Mouse (Mus musculus) limb, embryonic 14.5 days (tissue): Measurements from ENCODE around the gene Aire. TPM values are rescaled to one million over a fixed set of nuclear protein-coding genes. Genes with fewer than 3 reads are reported as not detected.

Experiments used
- ATAC-seq: fragments of 200-750 bp; cut with Nextera tagmentation; 2 replicates; pipeline ENCODE4 v1.8.0; 2017; ENCODE audit warnings: low read depth, moderate number of reproducible peaks, moderate TSS enrichment; ENCODE audit not compliant: low FRiP score
- DNase-seq: peaks from one replicate; pipeline ENCODE4 v3.0.0-alpha.2; 2015; ENCODE audit warnings: low spot score
- H3K27ac ChIP-seq: fragments of 300-500 bp; sonication (generic); replicated peaks from 2 replicates; pipeline ENCODE4 v1.5.1; 2014; ENCODE audit warnings: low read depth, mild to moderate bottlenecking, low read length, moderate library complexity, mixed read lengths
- H3K27me3 ChIP-seq: fragments of 300-500 bp; sonication (generic); 2 replicates; pipeline ENCODE4 v1.6.1; 2014; ENCODE audit warnings: low read length, mixed read lengths; ENCODE audit not compliant: control insufficient read depth, insufficient read depth
- H3K36me3 ChIP-seq: fragments of 300-500 bp; sonication (generic); 2 replicates; pipeline ENCODE4 v1.6.1; 2014; ENCODE audit warnings: mild to moderate bottlenecking, low read length, moderate library complexity, mixed read lengths; ENCODE audit not compliant: control insufficient read depth, insufficient read depth
- H3K4me1 ChIP-seq: fragments of 300-500 bp; sonication (generic); 2 replicates; pipeline ENCODE4 v1.6.1; 2014; ENCODE audit warnings: antibody characterized with exemption, low read length, mixed read lengths; ENCODE audit not compliant: control insufficient read depth, insufficient read depth
- H3K4me2 ChIP-seq: fragments of 300-500 bp; sonication (generic); replicated peaks from 2 replicates; pipeline ENCODE4 v1.6.1; 2014; ENCODE audit warnings: low read depth, mild to moderate bottlenecking, low read length, moderate library complexity; ENCODE audit not compliant: severe bottlenecking
- H3K4me3 ChIP-seq: fragments of 300-500 bp; sonication (generic); replicated peaks from 2 replicates; pipeline ENCODE4 v1.5.1; 2014; ENCODE audit warnings: low read length
- H3K9ac ChIP-seq: fragments of 300-500 bp; sonication (generic); 2 replicates; pipeline ENCODE4 v1.6.1; 2014; ENCODE audit warnings: mild to moderate bottlenecking, low read depth, low read length, moderate library complexity; ENCODE audit not compliant: severe bottlenecking
- H3K9me3 ChIP-seq: fragments of 300-500 bp; sonication (generic); 2 replicates; pipeline ENCODE4 v1.6.1; 2016; ENCODE audit warnings: low read length; ENCODE audit not compliant: control insufficient read depth
- POLR2A ChIP-seq: fragments of 200-500 bp; IDR thresholded peaks from 2 replicates; pipeline ENCODE4 v1.8.0; 2012; ENCODE audit warnings: inconsistent platforms, mild to moderate bottlenecking, moderate library complexity, borderline replicate concordance; ENCODE audit not compliant: insufficient read depth, insufficient read length; ENCODE audit errors: extremely low read depth
- WGBS: fragments of 180-500 bp; shearing (Covaris S2); extraction: QIAGEN DNeasy Blood & Tissue Kit; methylation state at CpG from one replicate; pipeline ENCODE4 v1.1.7; 2014; 5-methylcytosine and 5-hydroxymethylcytosine counted together
- polyA plus RNA-seq, 2 experiments: library from polyadenylated mRNA; depleted of rRNA in 1 of 2; stranded (reverse) in 1 of 2; unstranded in 1 of 2; fragments of >200 nt; fragmentation: Nextera tagmentation in 1 of 2; extraction: Ambion mirVana in 1 of 2; gene quantifications; 2 replicates each; pipeline versions ENCODE4 v1.2.1 to v1.2.3; 2012 to 2014

Gene Aire
- polyA plus RNA-seq, 2 experiments: 0.28 to 4.3 TPM

DNA sequence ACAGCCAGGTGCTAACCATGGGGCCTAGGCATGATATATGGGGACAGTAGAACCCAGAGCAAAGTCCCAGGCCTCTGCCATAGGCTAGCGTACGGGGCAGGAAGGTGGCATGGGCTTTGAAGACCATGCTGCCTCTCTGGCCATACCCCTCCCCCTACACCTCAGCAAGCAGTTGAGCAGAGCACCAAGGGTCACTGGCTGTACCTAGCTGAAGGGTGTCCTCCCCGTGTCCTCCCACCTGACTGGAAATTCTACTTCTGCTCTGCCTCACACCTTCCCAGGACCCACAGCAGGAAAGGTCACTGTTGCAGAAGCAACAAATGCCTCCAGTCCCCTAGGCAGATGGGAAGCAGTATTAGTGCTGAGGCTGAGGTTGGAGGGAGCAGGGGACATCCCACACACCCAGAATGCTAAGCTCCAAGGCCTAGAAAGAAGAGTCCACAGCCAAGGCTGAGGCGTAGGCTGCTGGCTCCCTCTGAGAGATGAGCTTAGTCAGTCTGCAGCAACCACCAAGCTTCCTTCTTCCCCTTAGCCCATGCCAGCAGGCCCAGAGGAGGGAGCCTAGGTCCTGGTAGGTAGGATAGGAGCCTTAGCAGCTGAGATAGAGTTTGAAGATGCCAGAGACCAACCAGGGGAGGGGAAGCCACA lies 37.5 kb downstream of the Aire start:
- DNase-seq (no peak), ATAC-seq (no peak)
- Histone ChIP-seq H3K27ac (no peak overlapping the region), H3K4me3 (no peak overlapping the region), H3K27me3 (no peaks in the 10 kb centered on the region), H3K9ac (no peak overlapping the region), H3K4me1 (peaks cover 23% of the 10 kb centered on the region), H3K36me3 (peaks cover 34% of the 10 kb centered on the region), H3K4me2 (no peak overlapping the region), H3K9me3 (no peaks in the 10 kb centered on the region)
- TF ChIP-seq POLR2A: no peak
- WGBS: 90% methylated on average over 4 of the region's 4 CpGs

DNA sequence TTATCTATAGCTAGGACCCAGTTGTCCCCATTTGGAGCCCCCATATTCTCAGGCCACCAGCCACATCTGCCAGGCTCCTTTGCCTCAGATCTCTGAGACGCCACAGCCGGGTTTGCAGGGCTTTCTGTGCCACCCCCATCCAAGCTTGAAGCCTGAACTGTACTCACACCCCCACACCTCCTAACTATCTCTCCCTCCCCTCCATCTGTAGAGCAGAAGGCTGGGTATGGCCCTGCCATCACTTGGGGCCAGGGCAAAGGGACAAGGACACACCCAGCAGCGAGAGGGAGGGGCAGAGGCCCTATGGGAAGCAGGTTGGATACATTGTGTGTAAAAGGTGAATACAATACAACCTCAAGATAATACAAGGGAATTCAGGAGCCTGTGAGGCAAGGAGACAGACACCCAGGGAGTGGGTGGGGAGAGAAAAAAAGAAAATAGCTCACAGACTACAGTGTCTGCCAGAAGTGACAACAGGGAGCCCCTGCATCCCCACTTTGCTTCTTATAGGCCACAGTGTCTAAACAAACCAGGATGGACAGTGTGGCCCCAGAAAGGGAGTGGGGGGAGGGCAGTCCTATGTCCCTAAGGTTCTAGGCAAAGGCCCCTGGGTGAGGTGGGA lies 38.8 kb downstream of the Aire start:
- ATAC-seq: no peak
- no peak overlapping the region for H3K4me3 ChIP-seq
- 86% methylated on average over 3 of the region's 3 CpGs for WGBS
- TF ChIP-seq POLR2A: no peak
- H3K4me1 ChIP-seq: peaks cover 21% of the 10 kb centered on the region
- no peak overlapping the region for H3K4me2 ChIP-seq
- H3K27ac ChIP-seq: no peak overlapping the region
- H3K36me3 ChIP-seq: peaks cover 47% of the 10 kb centered on the region
- H3K9me3 ChIP-seq: no peaks in the 10 kb centered on the region
- no peak for DNase-seq
- H3K27me3 ChIP-seq: no peaks in the 10 kb centered on the region
- H3K9ac ChIP-seq: no peak overlapping the region

DNA sequence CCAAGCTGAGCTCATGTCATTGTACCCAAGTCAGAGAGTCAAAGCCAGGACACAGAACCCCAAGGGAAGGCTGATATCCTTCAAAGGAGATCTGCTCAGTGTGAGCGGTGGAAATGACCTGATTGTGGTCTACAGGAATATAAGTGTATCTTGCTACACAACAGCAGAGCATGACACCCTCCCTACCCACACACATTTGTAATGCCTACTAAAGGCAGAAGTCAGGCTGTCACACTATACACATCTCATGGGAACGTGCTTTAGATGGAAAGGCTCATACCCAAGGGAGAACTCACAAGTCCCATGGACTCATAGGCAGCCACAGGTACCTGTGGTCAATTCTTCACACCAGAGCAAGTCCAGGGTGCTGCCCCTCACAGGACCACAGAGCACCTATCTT lies 41.1 kb downstream of the Aire start:
- Histone ChIP-seq H3K9ac (no peak overlapping the region), H3K36me3 (peaks cover 68% of the 10 kb centered on the region), H3K4me3 (no peak overlapping the region), H3K27ac (no peak overlapping the region), H3K27me3 (no peaks in the 10 kb centered on the region), H3K9me3 (no peaks in the 10 kb centered on the region), H3K4me2 (no peak overlapping the region), H3K4me1 (peaks cover 8% of the 10 kb centered on the region)
- DNase-seq: no peak
- TF ChIP-seq POLR2A: no peak
- no peak for ATAC-seq
- WGBS: 93% methylated on average over 2 of the region's 2 CpGs

DNA sequence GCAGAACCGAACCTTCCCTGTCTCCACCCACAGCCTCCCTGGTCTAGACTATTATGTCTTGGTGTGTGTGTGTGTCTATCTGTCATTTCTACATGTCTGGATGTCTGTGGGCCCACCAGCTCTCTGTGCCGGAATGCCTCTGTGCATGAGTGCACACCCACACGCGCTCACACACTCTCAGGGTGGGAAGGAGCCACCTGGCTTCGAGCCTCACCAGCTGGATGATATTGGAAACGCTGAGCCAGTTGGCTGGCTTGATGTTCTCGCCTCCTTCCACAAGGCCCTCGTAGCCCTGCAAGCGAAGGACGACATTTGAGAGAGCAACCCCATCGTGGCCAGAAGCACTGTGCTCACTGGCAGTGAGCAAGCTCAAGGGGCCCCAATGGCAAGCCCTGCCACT lies 41.6 kb downstream of the Aire start:
- TF ChIP-seq POLR2A: no peak
- Histone ChIP-seq H3K9me3 (no peaks in the 10 kb centered on the region), H3K4me3 (no peak overlapping the region), H3K27ac (no peak overlapping the region), H3K36me3 (peaks cover 74% of the 10 kb centered on the region), H3K27me3 (no peaks in the 10 kb centered on the region), H3K4me2 (no peak overlapping the region), H3K9ac (no peak overlapping the region), H3K4me1 (peaks cover 3% of the 10 kb centered on the region)
- WGBS: 89% methylated on average over 11 of the region's 11 CpGs
- DNase-seq (no peak), ATAC-seq (no peak)

DNA sequence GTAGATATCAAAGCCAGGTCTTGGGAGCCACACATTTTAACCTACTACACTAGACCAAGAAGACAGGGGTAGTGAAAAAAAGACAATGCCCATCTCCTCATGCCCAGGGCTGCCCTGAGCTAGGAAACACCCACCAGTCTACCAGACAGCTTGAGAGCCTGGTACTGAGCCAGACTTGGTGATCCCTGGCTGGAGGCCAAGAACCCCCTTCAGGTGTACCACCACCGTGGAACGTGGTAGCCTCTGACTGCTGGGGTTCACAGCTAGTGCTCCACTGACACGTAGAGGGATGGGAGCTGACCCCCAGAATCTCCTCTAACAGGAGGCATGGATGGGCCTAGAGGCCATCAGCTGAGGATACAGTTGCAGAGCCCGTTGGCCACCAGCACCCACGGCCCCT lies 43.2 kb downstream of the Aire start:
- ATAC-seq (no peak), DNase-seq (no peak)
- Histone ChIP-seq H3K4me3 (no peak overlapping the region), H3K27me3 (no peaks in the 10 kb centered on the region), H3K9ac (no peak overlapping the region), H3K27ac (no peak overlapping the region), H3K4me2 (no peak overlapping the region), H3K4me1 (no peaks in the 10 kb centered on the region), H3K9me3 (no peaks in the 10 kb centered on the region), H3K36me3 (peaks cover 87% of the 10 kb centered on the region)
- TF ChIP-seq POLR2A: no peak
- WGBS: 85% methylated on average over 5 of the region's 5 CpGs
